Mouse (Mus musculus) MEL (cell line): ENCODE data around the gene Limd2. TPM values are rescaled to one million over a fixed set of nuclear protein-coding genes. Genes with fewer than 3 reads are reported as not detected.

Source experiments
- DNase-seq: peaks from one replicate; pipeline ENCODE4 v3.0.0; 2011; ENCODE audit warnings: low read depth, low spot score
- H3K27ac ChIP-seq: 2 replicates; pipeline ENCODE4 v1.5.1; 2012; ENCODE audit warnings: low read depth, mild to moderate bottlenecking, control low read depth, low read length, moderate library complexity; ENCODE audit not compliant: control insufficient read depth
- H3K27me3 ChIP-seq, 2 experiments: fragments of 150-350 bp in 1 of 2; sonication (generic) in 1 of 2; 2 replicates each; pipeline ENCODE4 v1.6.1; 2012; ENCODE audit warnings: low read length in 2 of 2, mild to moderate bottlenecking in 2 of 2, improper control_type of control experiment in 1 of 2, moderate library complexity in 1 of 2; ENCODE audit not compliant: insufficient read depth in 2 of 2, control insufficient read depth in 1 of 2
- H3K36me3 ChIP-seq, 2 experiments: 2 replicates each; pipeline ENCODE4 v1.6.1; 2012 to 2014; ENCODE audit warnings: low read length in 2 of 2, improper control_type of control experiment in 1 of 2, inconsistent platforms in 1 of 2, mild to moderate bottlenecking in 1 of 2; ENCODE audit not compliant: insufficient read depth in 2 of 2, control insufficient read depth in 1 of 2
- H3K4me1 ChIP-seq, 2 experiments: fragments of 150-350 bp in 1 of 2; sonication (generic) in 1 of 2; 2 replicates each; pipeline ENCODE4 v1.6.1; 2012; ENCODE audit warnings: low read length in 2 of 2, improper control_type of control experiment in 1 of 2, mild to moderate bottlenecking in 1 of 2; ENCODE audit not compliant: insufficient read depth in 2 of 2, control insufficient read depth in 1 of 2
- H3K4me3 ChIP-seq, 2 experiments: fragments of 150-350 bp in 1 of 2; sonication (generic) in 1 of 2; 2 replicates each; pipeline ENCODE4 v1.5.1; 2012; ENCODE audit warnings: low read depth in 2 of 2, low read length in 2 of 2, mild to moderate bottlenecking in 2 of 2, moderate library complexity in 2 of 2, control low read depth in 1 of 2, improper control_type of control experiment in 1 of 2; ENCODE audit not compliant: control insufficient read depth in 1 of 2, insufficient read depth in 1 of 2
- H3K79me2 ChIP-seq: 2 replicates; pipeline ENCODE4 v1.6.1; 2012; ENCODE audit warnings: mild to moderate bottlenecking, low read length, moderate library complexity; ENCODE audit not compliant: control insufficient read depth, poor library complexity, insufficient read depth
- H3K9ac ChIP-seq: 2 replicates; pipeline ENCODE4 v1.6.1; 2012; ENCODE audit warnings: low read depth, mild to moderate bottlenecking, control low read depth, low read length, moderate library complexity; ENCODE audit not compliant: control insufficient read depth, poor library complexity, severe bottlenecking
- H3K9me3 ChIP-seq: fragments of 150-350 bp; sonication (generic); replicated peaks from 2 replicates; pipeline ENCODE4 v1.6.1; 2012; ENCODE audit warnings: mild to moderate bottlenecking, low read length, improper control_type of control experiment, moderate library complexity; ENCODE audit not compliant: insufficient read depth
- BHLHE40 ChIP-seq: IDR thresholded peaks from 2 replicates; pipeline ENCODE4 v1.6.1; 2012; ENCODE audit warnings: low read depth, mild to moderate bottlenecking, inconsistent platforms, low read length, improper control_type of control experiment, borderline replicate concordance
- CHD1 ChIP-seq: IDR thresholded peaks from 2 replicates; pipeline ENCODE4 v1.6.1; 2012; ENCODE audit warnings: low read depth, mild to moderate bottlenecking, inconsistent platforms, low read length, improper control_type of control experiment
- CTCF ChIP-seq, 3 experiments: IDR thresholded peaks in 2 of 3; conservative IDR thresholded peaks in 1 of 3; 2 replicates each; pipeline ENCODE4 v1.5.1; 2011 to 2012; ENCODE audit warnings: low read length in 3 of 3, low read depth in 2 of 3, mild to moderate bottlenecking in 2 of 3, improper control_type of control experiment in 1 of 3, inconsistent platforms in 1 of 3, mixed read lengths in 1 of 3, moderate library complexity in 1 of 3; ENCODE audit not compliant: control insufficient read depth in 1 of 3, insufficient read depth in 1 of 3, poor library complexity in 1 of 3, severe bottlenecking in 1 of 3
- E2F4 ChIP-seq: IDR thresholded peaks from 2 replicates; pipeline ENCODE4 v1.6.1; 2011; ENCODE audit warnings: low read depth, low read length, improper control_type of control experiment, borderline replicate concordance
- ELF1 ChIP-seq: IDR thresholded peaks from 2 replicates; pipeline ENCODE4 v1.6.1; 2014; ENCODE audit warnings: low read depth, mild to moderate bottlenecking, inconsistent platforms, low read length, improper control_type of control experiment, moderate library complexity
- EP300 ChIP-seq, 2 experiments: IDR thresholded peaks; 2 replicates each; pipeline ENCODE4 v1.6.1; 2011; ENCODE audit warnings: improper control_type of control experiment in 2 of 2, low read length in 2 of 2, low read depth in 1 of 2, mild to moderate bottlenecking in 1 of 2
- ETS1 ChIP-seq: IDR thresholded peaks from 2 replicates; pipeline ENCODE4 v1.6.1; 2012; ENCODE audit warnings: low read depth, mild to moderate bottlenecking, inconsistent platforms, low read length, improper control_type of control experiment, moderate library complexity
- HCFC1 ChIP-seq: IDR thresholded peaks from 2 replicates; pipeline ENCODE4 v1.6.1; 2012; ENCODE audit warnings: low read depth, mild to moderate bottlenecking, inconsistent platforms, low read length, improper control_type of control experiment, moderate library complexity
- JUND ChIP-seq: IDR thresholded peaks from 2 replicates; pipeline ENCODE4 v1.6.1; 2011; ENCODE audit warnings: low read depth, mild to moderate bottlenecking, improper control_type of control experiment, low read length
- MAFK ChIP-seq: IDR thresholded peaks from 2 replicates; pipeline ENCODE4 v1.6.1; 2011; ENCODE audit warnings: low read depth, mild to moderate bottlenecking, low read length, improper control_type of control experiment, borderline replicate concordance
- MAX ChIP-seq: IDR thresholded peaks from 2 replicates; pipeline ENCODE4 v1.6.1; 2011; ENCODE audit warnings: low read length, improper control_type of control experiment
- MAZ ChIP-seq: IDR thresholded peaks from 2 replicates; pipeline ENCODE4 v1.6.1; 2012; ENCODE audit warnings: low read depth, mild to moderate bottlenecking, inconsistent platforms, low read length, improper control_type of control experiment
- MXI1 ChIP-seq: IDR thresholded peaks from 2 replicates; pipeline ENCODE4 v1.6.1; 2011; ENCODE audit warnings: mild to moderate bottlenecking, low read depth, low read length, improper control_type of control experiment
- MYB ChIP-seq: IDR thresholded peaks from 2 replicates; pipeline ENCODE4 v1.6.1; 2011; ENCODE audit warnings: mild to moderate bottlenecking, low read depth, low read length, improper control_type of control experiment
- MYC ChIP-seq: IDR thresholded peaks from 2 replicates; pipeline ENCODE4 v1.6.1; 2011; ENCODE audit warnings: low read depth, mild to moderate bottlenecking, low read length, improper control_type of control experiment, moderate library complexity
- NELFE ChIP-seq: IDR thresholded peaks from 2 replicates; pipeline ENCODE4 v1.6.1; 2011; ENCODE audit warnings: low read depth, low read length, improper control_type of control experiment
- NRF1 ChIP-seq: IDR thresholded peaks from 2 replicates; pipeline ENCODE4 v1.6.1; 2014; ENCODE audit warnings: low read depth, mild to moderate bottlenecking, inconsistent platforms, low read length, improper control_type of control experiment, moderate library complexity; ENCODE audit not compliant: poor library complexity, insufficient read depth, severe bottlenecking
- POLR2A ChIP-seq, 2 experiments: IDR thresholded peaks; 2 replicates each; pipeline ENCODE4 v1.6.1; 2011 to 2012; ENCODE audit warnings: low read length in 2 of 2, mild to moderate bottlenecking in 2 of 2, control low read depth in 1 of 2, improper control_type of control experiment in 1 of 2, low read depth in 1 of 2, moderate library complexity in 1 of 2; ENCODE audit not compliant: control insufficient read depth in 1 of 2, insufficient read depth in 1 of 2, poor library complexity in 1 of 2
- POLR2AphosphoS2 ChIP-seq: IDR thresholded peaks from 2 replicates; pipeline ENCODE4 v1.6.1; 2011; ENCODE audit warnings: low read length, improper control_type of control experiment
- POLR2AphosphoS5 ChIP-seq: IDR thresholded peaks from 2 replicates; pipeline ENCODE4 v1.6.1; 2012; ENCODE audit warnings: low read depth, borderline replicate concordance, mild to moderate bottlenecking, inconsistent platforms, low read length, moderate library complexity, mixed read lengths
- RCOR1 ChIP-seq: IDR thresholded peaks from 2 replicates; pipeline ENCODE4 v1.6.1; 2012; ENCODE audit warnings: low read depth, mild to moderate bottlenecking, inconsistent platforms, low read length, improper control_type of control experiment
- SIN3A ChIP-seq: IDR thresholded peaks from 2 replicates; pipeline ENCODE4 v1.6.1; 2012; ENCODE audit warnings: low read length, improper control_type of control experiment, inconsistent platforms
- SMC3 ChIP-seq: IDR thresholded peaks from 2 replicates; pipeline ENCODE4 v1.6.1; 2011; ENCODE audit warnings: low read depth, low read length, improper control_type of control experiment
- TBP ChIP-seq: IDR thresholded peaks from 2 replicates; pipeline ENCODE4 v1.8.0; 2011; ENCODE audit warnings: low read depth, low read length, improper control_type of control experiment
- TCF12 ChIP-seq: IDR thresholded peaks from 2 replicates; pipeline ENCODE4 v1.6.1; 2014; ENCODE audit warnings: low read depth, mild to moderate bottlenecking, inconsistent platforms, low read length, improper control_type of control experiment, moderate library complexity
- UBTF ChIP-seq: IDR thresholded peaks from 2 replicates; pipeline ENCODE4 v1.6.1; 2012; ENCODE audit warnings: low read depth, mild to moderate bottlenecking, inconsistent platforms, low read length, improper control_type of control experiment, moderate library complexity, borderline replicate concordance; ENCODE audit not compliant: insufficient read depth
- USF1 ChIP-seq: IDR thresholded peaks from 2 replicates; pipeline ENCODE4 v1.6.1; 2014; ENCODE audit warnings: low read depth, mild to moderate bottlenecking, inconsistent platforms, low read length, improper control_type of control experiment, moderate library complexity
- USF2 ChIP-seq, 2 experiments: IDR thresholded peaks; 2 replicates each; pipeline ENCODE4 v1.6.1; 2011 to 2012; ENCODE audit warnings: improper control_type of control experiment in 2 of 2, low read length in 2 of 2, borderline replicate concordance in 1 of 2, inconsistent platforms in 1 of 2, low read depth in 1 of 2, mild to moderate bottlenecking in 1 of 2; ENCODE audit not compliant: insufficient read depth in 1 of 2
- polyA plus RNA-seq, 2 experiments: library from polyadenylated mRNA; stranded (reverse) in 1 of 2; unstranded in 1 of 2; fragments of >175 nt in 1 of 2; fragments of >200 nt in 1 of 2; gene quantifications; 2 replicates each; pipeline versions ENCODE4 v1.2.1 to v1.2.4; 2012; ENCODE audit warnings: low replicate concordance in 2 of 2, low read depth in 1 of 2; ENCODE audit not compliant: insufficient read length in 2 of 2, insufficient read depth in 1 of 2, missing spikeins in 1 of 2
- total RNA-seq: library from RNA; depleted of rRNA; stranded (reverse); fragments of 300-350 nt; gene quantifications from 2 replicates; pipeline ENCODE4 v1.2.3, GENCODE M21; 2012

Gene Limd2
- total and polyA plus RNA-seq, 3 experiments: 58.6 to 201 TPM; not detected in 1

DNA sequence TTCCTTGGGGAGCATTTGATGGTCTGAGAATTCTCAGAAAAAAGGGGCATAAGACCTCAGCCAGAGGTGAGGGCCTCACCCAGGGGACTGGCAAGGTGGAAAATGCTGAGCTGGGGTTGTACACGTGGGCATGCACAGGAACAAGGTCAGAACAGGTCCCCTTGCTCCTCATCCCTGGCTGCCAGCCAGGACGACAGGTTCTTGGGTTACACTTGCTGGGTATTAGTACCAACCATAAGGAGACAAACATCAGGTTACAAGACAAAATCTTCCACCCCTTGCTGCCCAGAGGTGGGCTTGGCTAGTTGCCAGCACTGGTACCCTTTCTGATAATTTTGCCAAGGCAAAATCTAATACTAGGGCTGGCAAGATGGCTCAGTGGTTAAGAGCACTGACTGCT, 1.6 kb upstream of the Limd2 start:
- Histone ChIP-seq H3K79me2 (peaks cover 13% of the 10 kb centered on the region), H3K4me1 (peaks cover 0 to 20% of the 10 kb centered on the region in 2 experiments; a peak in 2 of 4 replicates), H3K4me3 (no peak overlapping the region), H3K27me3 (no peaks in the 10 kb centered on the region), H3K9ac (no peak overlapping the region), H3K9me3 (no peaks in the 10 kb centered on the region), H3K27ac (no peak overlapping the region), H3K36me3 (peaks cover 0 to 4% of the 10 kb centered on the region in 2 experiments; a peak in 1 of 4 replicates)
- no peak for DNase-seq
- TF ChIP-seq JUND (no peak), SMC3 (no peak), USF1 (no peak)

DNA sequence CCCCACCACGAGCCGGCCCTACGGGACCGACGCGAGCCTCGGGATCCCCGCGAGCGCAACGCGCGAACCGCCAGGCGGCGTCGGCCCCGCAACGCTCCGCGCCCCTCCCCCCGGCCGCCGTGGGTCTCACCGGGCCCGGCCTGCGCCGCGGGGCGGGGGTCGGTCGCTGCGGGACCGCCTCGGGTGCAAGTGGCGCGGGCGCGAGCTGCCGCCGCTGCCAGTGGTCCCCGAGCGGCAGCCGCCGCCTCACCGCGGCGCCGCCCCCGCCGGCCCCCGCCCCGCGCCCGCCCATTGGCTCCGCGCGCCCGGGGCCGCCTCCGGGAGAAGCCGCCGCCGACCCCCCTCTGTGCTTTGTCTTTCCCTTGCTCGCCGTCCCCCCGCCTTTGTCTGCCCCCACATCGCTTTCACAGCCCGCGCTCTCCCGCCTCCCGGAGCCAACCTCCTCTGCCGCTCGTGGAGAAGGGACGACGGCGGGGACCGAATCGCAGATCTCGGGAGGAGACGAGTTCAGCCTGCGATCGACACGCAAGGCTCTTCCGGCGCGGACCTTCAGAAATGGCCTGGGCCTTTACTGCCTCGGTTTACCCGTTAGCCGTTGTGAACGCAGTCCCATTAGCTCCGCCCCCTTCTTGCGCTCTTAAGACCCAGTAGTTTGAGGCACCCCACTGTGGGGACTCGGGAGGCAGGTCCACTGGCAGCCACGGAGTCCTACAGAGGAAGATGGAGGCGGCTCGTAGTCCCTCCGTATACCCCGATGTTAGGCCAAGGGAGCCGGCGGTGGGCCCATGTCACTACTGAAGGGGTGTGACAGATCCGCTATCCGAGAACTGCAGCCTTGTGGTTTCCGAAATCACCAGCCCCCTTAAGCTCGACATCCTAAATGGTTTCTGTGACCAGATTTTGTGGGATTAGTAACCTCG, 479 bp downstream of the Limd2 start:
- peak overlapping the region; percentile 92 for H3K9ac ChIP-seq
- H3K9me3 ChIP-seq: no peaks in the 10 kb centered on the region
- H3K27ac ChIP-seq: peak overlapping the region; percentile 85
- H3K27me3 ChIP-seq: no peaks in the 10 kb centered on the region
- H3K4me1 ChIP-seq: peaks cover 0 to 20% of the 10 kb centered on the region in 2 experiments; a peak in 2 of 4 replicates
- H3K79me2 ChIP-seq: peaks cover 13% of the 10 kb centered on the region
- DNase-seq: peak; percentile 87
- H3K4me3 ChIP-seq: peak overlapping the region; percentile 85 to 97
- H3K36me3 ChIP-seq: peaks cover 0 to 4% of the 10 kb centered on the region in 2 experiments; a peak in 1 of 4 replicates
- TF ChIP-seq EP300 (IDR thresholded peaks at IDR 0.05; ENCODE audit: low read depth in 1 of 2, low read length in 2 of 2) (peak in 1 of 2 experiments; percentile 17; a peak in 1 of 4 replicates), MXI1 (no peak; the same call in none of the 2 replicates), POLR2A (IDR thresholded peaks at IDR 0.05; ENCODE audit: control insufficient read depth in 1 of 2, insufficient read depth in 1 of 2, low read depth in 1 of 2, low read length in 2 of 2, poor library complexity in 1 of 2) (peak; percentile 72 to 90), CHD1 (peak; percentile 81; the same call in 1 of the 2 replicates), UBTF (0 out of 2 replicates have a peak, but pooled peaks have one; percentile 49), NRF1 (no peak; the same call in 1 of the 2 replicates), ELF1 (0 out of 2 replicates have a peak, but pooled peaks have one; percentile 20), NELFE (peak; percentile 78), MAFK (no peak), MYC (0 out of 2 replicates have a peak, but pooled peaks have one; percentile 42), TCF12 (0 out of 2 replicates have a peak, but pooled peaks have one; percentile 1), TBP (no peak), E2F4 (no peak), POLR2AphosphoS5 (no peak), RCOR1 (peak; percentile 90), POLR2AphosphoS2 (peak; percentile 73), HCFC1 (peak; percentile 50; the same call in 1 of the 2 replicates), MAX (peak; percentile 39; the same call in 1 of the 2 replicates), USF2 (IDR thresholded peaks at IDR 0.05; ENCODE audit: borderline replicate concordance in 1 of 2, insufficient read depth in 1 of 2, low read depth in 1 of 2, low read length in 2 of 2) (no peak), SIN3A (peak; percentile 79), USF1 (no peak), BHLHE40 (no peak), ETS1 (no peak), MAZ (peak; percentile 95; the same call in 1 of the 2 replicates), MYB (peak; percentile 38; the same call in 1 of the 2 replicates), CTCF (IDR thresholded peaks at IDR 0.05 in 2 of 3, conservative IDR thresholded peaks at IDR 0.05 in 1 of 3; ENCODE audit: control insufficient read depth in 1 of 3, insufficient read depth in 1 of 3, low read depth in 2 of 3, low read length in 3 of 3, poor library complexity in 1 of 3, severe bottlenecking in 1 of 3) (peak in 1 of 3 experiments; percentile 35; a peak in 1 of 6 replicates)
